Mouse (Mus musculus) frontal cortex, adult 2 months (tissue): ENCODE data around the gene Zbtb22. TPM values are rescaled to one million over a fixed set of nuclear protein-coding genes. Genes with fewer than 3 reads are reported as not detected.
A peak's percentile ranks its signal among the peaks of the same experiment; 100 is the strongest.

Experiments used
- DNase-seq, 2 experiments: peaks; one replicate each; pipeline ENCODE4 v3.0.0; 2022; ENCODE audit warnings: low spot score in 1 of 2; ENCODE audit errors: extremely low spot score in 1 of 2
- polyA plus RNA-seq: library from polyadenylated mRNA; depleted of rRNA; stranded (reverse); fragments of >200 nt; gene quantifications from 2 replicates; pipeline ENCODE4 v1.2.3, GENCODE M21; 2012; rRNA removed

The Zbtb22 gene
- polyA plus RNA-seq, 1 experiment: 29.9 TPM

- no peak for DNase-seq
These were observed 44.2 kb downstream of the Zbtb22 start for GRCm38 (mm10) chr17:33959948-33960347.

DNA sequence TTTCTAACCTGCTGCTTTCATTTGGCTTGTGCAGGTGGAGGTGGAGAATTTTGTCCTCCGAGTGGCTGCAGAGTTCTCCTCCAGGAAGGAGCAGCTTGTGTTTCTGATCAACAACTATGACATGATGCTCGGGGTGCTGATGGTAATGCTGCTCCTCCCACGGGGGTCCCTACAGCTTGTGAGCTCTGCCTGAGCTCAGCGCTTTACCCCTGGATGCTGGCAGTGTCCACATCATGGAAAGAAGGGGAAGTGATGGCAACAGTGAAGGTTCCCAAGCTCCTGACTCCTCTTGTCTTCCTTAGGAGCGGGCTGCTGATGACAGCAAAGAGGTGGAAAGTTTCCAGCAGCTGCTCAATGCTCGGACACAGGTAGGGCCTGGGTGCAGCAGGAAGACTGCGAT, 47.2 kb downstream of the Zbtb22 start:
- DNase-seq: no peak

- no peak for DNase-seq
These were observed 49.6 kb downstream of the Zbtb22 start for GRCm38 (mm10) chr17:33965082-33965845.

DNA sequence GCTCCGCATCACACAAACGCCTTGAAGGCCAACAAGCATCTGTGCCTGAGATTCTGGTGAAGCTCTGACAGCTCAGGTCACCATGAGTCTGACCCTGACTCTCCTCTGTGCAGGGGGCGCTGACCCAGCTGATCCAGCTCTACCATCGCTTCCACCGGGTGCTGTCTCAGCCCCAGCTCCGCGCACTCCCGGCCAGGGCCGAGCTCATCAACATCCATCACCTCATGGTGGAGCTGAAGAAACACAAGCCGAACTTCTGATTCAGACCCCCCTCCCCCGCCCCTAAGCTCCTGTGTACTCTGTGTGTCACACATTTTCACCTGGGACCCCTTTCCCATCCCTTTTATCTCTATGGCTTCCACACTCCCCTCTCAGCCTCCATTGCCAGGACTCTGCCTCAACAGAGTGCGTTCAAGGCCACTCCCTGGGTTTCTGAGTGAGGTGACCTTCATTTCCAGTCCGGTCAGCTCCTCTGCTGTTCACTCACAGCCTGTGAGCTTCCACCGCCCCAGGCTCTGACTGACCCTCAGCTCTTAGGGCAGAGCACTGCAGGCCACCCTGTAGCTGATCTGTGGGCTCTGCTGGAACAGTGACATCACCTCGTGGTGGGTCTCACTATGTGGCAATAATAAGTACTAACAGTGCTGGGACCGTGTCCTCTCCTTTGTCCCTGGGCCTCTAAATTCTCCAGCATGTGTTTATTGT, 50.3 kb downstream of the Zbtb22 start:
- no peak for DNase-seq

GRCm38 (mm10) chr17:33968489-33968888, 52.8 kb downstream of the Zbtb22 start:
- DNase-seq: peak in 1 of 2 experiments; percentile 86

Other genes with a start within 250 kb of the Zbtb22 start
- gene Hnrnpm, start 229.0 kb upstream of the Zbtb22 start, polyA plus RNA-seq: 190 and 223 TPM in 2 replicates
- 104 and 117 TPM in 2 replicates for gene March2, start 197.2 kb upstream of the Zbtb22 start, polyA plus RNA-seq
- 461 and 466 TPM in 2 replicates for gene Rab11b, start 155.4 kb upstream of the Zbtb22 start, polyA plus RNA-seq
- 4.2 and 4.4 TPM in 2 replicates for gene Angptl4, start 134.1 kb upstream of the Zbtb22 start, polyA plus RNA-seq
- 171 and 180 TPM in 2 replicates for gene Kank3, start 105.4 kb upstream of the Zbtb22 start, polyA plus RNA-seq
- 683 and 811 TPM in 2 replicates for gene Rps28, start 91.3 kb upstream of the Zbtb22 start, polyA plus RNA-seq
- gene Ndufa7, start 91.3 kb upstream of the Zbtb22 start, polyA plus RNA-seq: 316 and 318 TPM in 2 replicates
- gene Cd320, start 72.8 kb upstream of the Zbtb22 start, polyA plus RNA-seq: 30.1 and 31.8 TPM in 2 replicates
- gene Gm7029, start 42.1 kb upstream of the Zbtb22 start, polyA plus RNA-seq: not detected in 2 replicates
- gene Kifc1, start 25.2 kb upstream of the Zbtb22 start, polyA plus RNA-seq: 2.5 and 2.6 TPM in 2 replicates
- 1.3 and 1.5 TPM in 2 replicates for gene Platr17, start 10.8 kb upstream of the Zbtb22 start, polyA plus RNA-seq
- gene Daxx, start 6.5 kb upstream of the Zbtb22 start, polyA plus RNA-seq: 26.4 and 27.2 TPM in 2 replicates
- gene Tapbp, start within 50 bp of the Zbtb22 start, polyA plus RNA-seq: 25.4 and 28.5 TPM in 2 replicates
- 154 and 161 TPM in 2 replicates for gene Rgl2, start 13.6 kb downstream of the Zbtb22 start, polyA plus RNA-seq
- gene Pfdn6, start 24.4 kb downstream of the Zbtb22 start, polyA plus RNA-seq: 101 and 130 TPM in 2 replicates
- 13.3 and 13.7 TPM in 2 replicates for gene Wdr46, start 24.8 kb downstream of the Zbtb22 start, polyA plus RNA-seq
- 6.9 and 7.5 TPM in 2 replicates for gene B3galt4, start 35.6 kb downstream of the Zbtb22 start, polyA plus RNA-seq
- gene Vps52, start 39.9 kb downstream of the Zbtb22 start, polyA plus RNA-seq: 69.5 and 70.5 TPM in 2 replicates
- gene Rps18, start 40.1 kb downstream of the Zbtb22 start, polyA plus RNA-seq: 488 and 518 TPM in 2 replicates
- 75.5 and 94.5 TPM in 2 replicates for gene H2-K1, start 84.4 kb downstream of the Zbtb22 start, polyA plus RNA-seq
- 80.9 and 89.6 TPM in 2 replicates for gene Ring1, start 108.8 kb downstream of the Zbtb22 start, polyA plus RNA-seq
- 84.6 and 87.2 TPM in 2 replicates for gene H2-Ke6, start 112.2 kb downstream of the Zbtb22 start, polyA plus RNA-seq
- 101 and 102 TPM in 2 replicates for gene Slc39a7, start 115.8 kb downstream of the Zbtb22 start, polyA plus RNA-seq
- gene Rxrb, start 115.9 kb downstream of the Zbtb22 start, polyA plus RNA-seq: 69.5 and 79.4 TPM in 2 replicates
- 10.0 and 10.7 TPM in 2 replicates for gene Col11a2, start 123.5 kb downstream of the Zbtb22 start, polyA plus RNA-seq
- gene H2-Oa, start 176.4 kb downstream of the Zbtb22 start, polyA plus RNA-seq: 1.1 and 1.2 TPM in 2 replicates
- gene H2-DMa, start 203.6 kb downstream of the Zbtb22 start, polyA plus RNA-seq: 26.3 and 26.8 TPM in 2 replicates
- gene Brd2, start 206.7 kb downstream of the Zbtb22 start, polyA plus RNA-seq: 167 and 194 TPM in 2 replicates
- gene H2-DMb2, start 227.4 kb downstream of the Zbtb22 start, polyA plus RNA-seq: 0.99 and 1.1 TPM in 2 replicates
- gene H2-DMb1, start 237.2 kb downstream of the Zbtb22 start, polyA plus RNA-seq: 3.1 and 3.5 TPM in 2 replicates